ENCODE assay signal across 29 mouse cellular contexts in genomic region chr16:87017107-87017670, GRCm38 (mm10).
A peak's percentile ranks its signal among the peaks of the same experiment; 100 is the strongest.
DNase-seq lines count a peak whose midpoint lies in the region; ATAC-seq and TF ChIP-seq lines count a peak whose summit lies in the region.
"Had no signal": no experiment of that assay in that cellular context is flagged by ENCODE, and none has a peak within 500 bp of the region (broad histone marks: within the 10 kb centered on the region; RNA-seq: fewer than 3 reads in every experiment).

No protein-coding gene starts in this region.

- H3K4me3 ChIP-seq in kidney, postnatal 0 days (replicated peaks; ENCODE audit: low read depth, low read length) = no peak overlapping the region
- no peak overlapping the region for H3K4me3 ChIP-seq in stomach, embryonic 14.5 days (ENCODE audit: low read depth, low read length)
- no peak overlapping the region for H3K4me3 ChIP-seq in stomach, postnatal 0 days (ENCODE audit: low read depth, low read length)
- no peak overlapping the region for H3K4me3 ChIP-seq in embryonic facial prominence, embryonic 15.5 days (replicated peaks)
- H3K4me3 ChIP-seq: embryonic facial prominence, embryonic 12.5 days; forebrain, embryonic 13.5 days; liver, embryonic 12.5 days; megakaryocyte, embryonic 14.5 days; midbrain, embryonic 12.5 days; myocyte; neural tube, embryonic 12.5 days had no signal

- no peaks in the 10 kb centered on the region for H3K4me1 ChIP-seq in kidney, postnatal 0 days (replicated peaks; ENCODE audit: insufficient read depth, low read length)
- peaks cover 5% of the 10 kb centered on the region; the same call in 1 of the 2 replicates for H3K4me1 ChIP-seq in stomach, embryonic 14.5 days (ENCODE audit: control insufficient read depth, insufficient read depth, low read length)
- H3K4me1 ChIP-seq in stomach, postnatal 0 days (replicated peaks; ENCODE audit: control insufficient read depth, insufficient read depth) = no peaks in the 10 kb centered on the region
- H3K4me1 ChIP-seq in embryonic facial prominence, embryonic 15.5 days = peaks cover 4% of the 10 kb centered on the region; the same call in 1 of the 2 replicates
- H3K4me1 ChIP-seq: embryonic facial prominence, embryonic 12.5 days; forebrain, embryonic 13.5 days; liver, embryonic 12.5 days; megakaryocyte, embryonic 14.5 days; midbrain, embryonic 12.5 days; neural tube, embryonic 12.5 days had no signal

- H3K9me3 ChIP-seq in kidney, postnatal 0 days (replicated peaks; ENCODE audit: low read length) = no peaks in the 10 kb centered on the region
- no peaks in the 10 kb centered on the region for H3K9me3 ChIP-seq in stomach, embryonic 14.5 days (ENCODE audit: control insufficient read depth, low read depth, low read length)
- H3K9me3 ChIP-seq in stomach, postnatal 0 days (ENCODE audit: control insufficient read depth, low read length) = 0 out of 2 replicates have a peak, but pooled peaks cover 3% of the 10 kb centered on the region
- no peaks in the 10 kb centered on the region for H3K9me3 ChIP-seq in embryonic facial prominence, embryonic 15.5 days (replicated peaks)
- H3K9me3 ChIP-seq: embryonic facial prominence, embryonic 12.5 days; forebrain, embryonic 13.5 days; liver, embryonic 12.5 days; midbrain, embryonic 12.5 days; neural tube, embryonic 12.5 days had no signal

- no peak for TF ChIP-seq CTCF in kidney, postnatal 0 days (IDR thresholded peaks at IDR 0.05; ENCODE audit: low read depth)
- no peak for TF ChIP-seq CTCF in stomach, postnatal 0 days (IDR thresholded peaks at IDR 0.05; ENCODE audit: low read depth)

- DNase-seq in kidney, postnatal 0 days (ENCODE audit: low spot score) = peak; percentile 15
- no peak for DNase-seq in kidney, postnatal 36 days
- no peak for DNase-seq in stomach, postnatal 0 days (ENCODE audit: low spot score)
- no peak for DNase-seq in adrenal gland, postnatal 25 days
- DNase-seq: adrenal gland, postnatal 10 days; cerebellum, adult 11 months; cerebellum, adult 9-10 months; cerebellum, postnatal 36 days; gastrocnemius, postnatal 36 days; heart, adult 18-20 months; kidney, adult 8-10 months; kidney, postnatal 10 days; layer of hippocampus, adult 9-11 months; liver, postnatal 0 days; lung, postnatal 4 days; right cerebral cortex, postnatal 4 days; thymus, postnatal 4 days had no signal

- H3K27ac ChIP-seq in kidney, postnatal 0 days = no peak overlapping the region
- H3K27ac ChIP-seq in stomach, embryonic 14.5 days (ENCODE audit: low read length) = peak overlapping the region; percentile 33; the same call in 1 of the 2 replicates
- H3K27ac ChIP-seq in stomach, postnatal 0 days (replicated peaks) = no peak overlapping the region
- H3K27ac ChIP-seq in embryonic facial prominence, embryonic 15.5 days (replicated peaks) = peak overlapping the region; percentile 76
- H3K27ac ChIP-seq: embryonic facial prominence, embryonic 12.5 days; forebrain, embryonic 13.5 days; hindbrain, embryonic 14.5 days; liver, embryonic 12.5 days; midbrain, embryonic 12.5 days; neural tube, embryonic 12.5 days had no signal

- 76% methylated on average over 7 of the region's 7 CpGs for WGBS in kidney, postnatal 0 days
- 54% methylated on average over 7 of the region's 7 CpGs for WGBS in stomach, embryonic 14.5 days
- 41% methylated on average over 7 of the region's 7 CpGs for WGBS in stomach, postnatal 0 days
- WGBS in embryonic facial prominence, embryonic 15.5 days = 44% methylated on average over 7 of the region's 7 CpGs

- no peak overlapping the region for H3K4me2 ChIP-seq in kidney, postnatal 0 days (ENCODE audit: low read length)
- no peak overlapping the region for H3K4me2 ChIP-seq in stomach, embryonic 14.5 days (replicated peaks; ENCODE audit: low read depth, low read length)
- no peak overlapping the region for H3K4me2 ChIP-seq in stomach, postnatal 0 days (replicated peaks; ENCODE audit: low read depth)
- no peak overlapping the region for H3K4me2 ChIP-seq in embryonic facial prominence, embryonic 15.5 days (replicated peaks)
- H3K4me2 ChIP-seq: embryonic facial prominence, embryonic 12.5 days; forebrain, embryonic 13.5 days; heart, embryonic 11.5 days; hindbrain, embryonic 14.5 days; liver, embryonic 12.5 days; midbrain, embryonic 12.5 days; neural tube, embryonic 12.5 days had no signal

- H3K27me3 ChIP-seq in kidney, postnatal 0 days (ENCODE audit: insufficient read depth, low read length) = no peaks in the 10 kb centered on the region
- no peaks in the 10 kb centered on the region for H3K27me3 ChIP-seq in stomach, embryonic 14.5 days (ENCODE audit: control insufficient read depth, insufficient read depth, low read length)
- H3K27me3 ChIP-seq in stomach, postnatal 0 days (ENCODE audit: control insufficient read depth, insufficient read depth, low read length) = no peaks in the 10 kb centered on the region
- no peaks in the 10 kb centered on the region for H3K27me3 ChIP-seq in embryonic facial prominence, embryonic 15.5 days
- H3K27me3 ChIP-seq: CH12.LX; embryonic facial prominence, embryonic 12.5 days; forebrain, embryonic 13.5 days; liver, embryonic 12.5 days; megakaryocyte, embryonic 14.5 days; midbrain, embryonic 12.5 days; neural tube, embryonic 12.5 days had no signal

- no peak overlapping the region for H3K9ac ChIP-seq in kidney, postnatal 0 days (ENCODE audit: low read depth, low read length)
- H3K9ac ChIP-seq in stomach, embryonic 14.5 days (replicated peaks; ENCODE audit: low read depth, low read length) = no peak overlapping the region
- no peak overlapping the region for H3K9ac ChIP-seq in stomach, postnatal 0 days (ENCODE audit: low read length)
- no peak overlapping the region for H3K9ac ChIP-seq in embryonic facial prominence, embryonic 15.5 days
- H3K9ac ChIP-seq: embryonic facial prominence, embryonic 12.5 days; forebrain, embryonic 13.5 days; hindbrain, embryonic 14.5 days; liver, embryonic 12.5 days; liver, postnatal 0 days; midbrain, embryonic 12.5 days; neural tube, embryonic 12.5 days had no signal

- no peak for TF ChIP-seq EP300 in stomach, postnatal 0 days (optimal IDR thresholded peaks at IDR 0.05)

- no peak for ATAC-seq in kidney, postnatal 0 days (replicated peaks; ENCODE audit: low FRiP score, low read depth)
- no peak for ATAC-seq in stomach, embryonic 14.5 days (ENCODE audit: insufficient number of reproducible peaks, insufficient read depth, low FRiP score, low read depth)
- ATAC-seq in stomach, postnatal 0 days (ENCODE audit: low FRiP score, low TSS enrichment) = no peak
- ATAC-seq in embryonic facial prominence, embryonic 15.5 days (ENCODE audit: insufficient number of reproducible peaks, low FRiP score, low TSS enrichment, low read depth) = no peak
- ATAC-seq: forebrain, embryonic 13.5 days; liver, embryonic 12.5 days; liver, postnatal 0 days had no signal

- no peaks in the 10 kb centered on the region for H3K36me3 ChIP-seq in kidney, postnatal 0 days (ENCODE audit: insufficient read depth, low read length)
- H3K36me3 ChIP-seq in stomach, embryonic 14.5 days (ENCODE audit: control insufficient read depth, insufficient read depth, low read length) = no peaks in the 10 kb centered on the region
- H3K36me3 ChIP-seq in stomach, postnatal 0 days (ENCODE audit: control insufficient read depth, insufficient read depth, low read length) = no peaks in the 10 kb centered on the region
- H3K36me3 ChIP-seq in embryonic facial prominence, embryonic 15.5 days = no peaks in the 10 kb centered on the region
- H3K36me3 ChIP-seq: embryonic facial prominence, embryonic 12.5 days; liver, embryonic 12.5 days; midbrain, embryonic 12.5 days; neural tube, embryonic 12.5 days had no signal

Comparison
In these comparisons a context has a peak if more than half of its experiments do, and no peak if none do; other contexts are left out.
1. H3K27ac ChIP-seq: peak in stomach, embryonic 14.5 days (single experiment) and embryonic facial prominence, embryonic 15.5 days (single experiment); none in kidney, postnatal 0 days (single experiment) and stomach, postnatal 0 days (single experiment).